Mouse (Mus musculus) liver, embryonic 14.5 days (tissue): Measurements from ENCODE around the gene Tcte2.

Source experiments
- CTCF ChIP-seq: IDR thresholded peaks from 2 replicates; pipeline ENCODE4 v1.5.1; 2016; ENCODE audit warnings: antibody characterized with exemption, low read depth, control low read depth
- EP300 ChIP-seq: IDR thresholded peaks from 2 replicates; pipeline ENCODE4 v1.6.1; 2016; ENCODE audit warnings: antibody characterized with exemption, low read depth

- TF ChIP-seq CTCF (no peak), EP300 (no peak)
Measured at GRCm38 (mm10) chr17:13677225-13678148, 84.1 kb downstream of the Tcte2 start.
